Mouse (Mus musculus) liver, embryonic 13.5 days (tissue): ENCODE measurements around the gene Pde4dip. TPM values are rescaled to one million over a fixed set of nuclear protein-coding genes. Genes with fewer than 3 reads are reported as not detected.

Experiments
- ATAC-seq: fragments of 200-750 bp; cut with Nextera tagmentation; 2 replicates; pipeline ENCODE4 v1.8.0; 2017; ENCODE audit warnings: low read depth, mild to moderate bottlenecking, moderate number of reproducible peaks, moderate library complexity
- DNase-seq: peaks from one replicate; pipeline ENCODE4 v3.0.0; 2022
- H3K27ac ChIP-seq: fragments of 300-500 bp; sonication (generic); 2 replicates; pipeline ENCODE4 v1.5.1; 2015; ENCODE audit warnings: moderate library complexity, mild to moderate bottlenecking, inconsistent platforms
- H3K27me3 ChIP-seq: fragments of 300-500 bp; sonication (generic); 2 replicates; pipeline ENCODE4 v1.6.1; 2015; ENCODE audit warnings: mild to moderate bottlenecking, inconsistent platforms
- H3K36me3 ChIP-seq: fragments of 300-500 bp; sonication (generic); 2 replicates; pipeline ENCODE4 v1.6.1; 2015; ENCODE audit warnings: mild to moderate bottlenecking, inconsistent platforms
- H3K4me1 ChIP-seq: fragments of 300-500 bp; sonication (generic); replicated peaks from 2 replicates; pipeline ENCODE4 v1.6.1; 2015; ENCODE audit warnings: inconsistent platforms
- H3K4me2 ChIP-seq: fragments of 300-500 bp; sonication (generic); 2 replicates; pipeline ENCODE4 v1.6.1; 2015; ENCODE audit warnings: inconsistent platforms, mild to moderate bottlenecking, moderate library complexity
- H3K4me3 ChIP-seq: fragments of 300-500 bp; sonication (generic); replicated peaks from 2 replicates; pipeline ENCODE4 v1.5.1; 2015; ENCODE audit warnings: mild to moderate bottlenecking, inconsistent platforms
- H3K9ac ChIP-seq: fragments of 300-500 bp; sonication (generic); 2 replicates; pipeline ENCODE4 v1.6.1; 2015; ENCODE audit warnings: mild to moderate bottlenecking, inconsistent platforms
- H3K9me3 ChIP-seq: fragments of 300-500 bp; sonication (generic); replicated peaks from 2 replicates; pipeline ENCODE4 v1.6.1; 2016; ENCODE audit warnings: inconsistent platforms
- WGBS: fragments of 180-500 bp; shearing (Covaris S2); methylation state at CpG from one replicate; pipeline ENCODE4 v1.1.7; 2015; ENCODE audit not compliant: insufficient replicate concordance; 5-methylcytosine and 5-hydroxymethylcytosine counted together
- polyA plus RNA-seq: library from polyadenylated mRNA; unstranded; fragments of >200 nt; fragmentation: Nextera tagmentation; extraction: Ambion mirVana; gene quantifications from 2 replicates; pipeline ENCODE4 v1.2.1, GENCODE M21; 2015

The Pde4dip gene
- polyA plus RNA-seq, 1 experiment from 2014 or later = 5.8 TPM

GRCm38 (mm10) chr3:97867221-97868023 is 21.1 kb downstream of the Pde4dip start:
- peak overlapping the region; percentile 66 for H3K4me2 ChIP-seq
- peaks cover 31% of the 10 kb centered on the region for H3K27me3 ChIP-seq
- no peaks in the 10 kb centered on the region for H3K36me3 ChIP-seq
- no peak overlapping the region for H3K27ac ChIP-seq
- H3K4me3 ChIP-seq = peak overlapping the region; percentile 59
- no peak for DNase-seq
- H3K9me3 ChIP-seq = no peaks in the 10 kb centered on the region
- WGBS = 5% methylated on average over 28 of the region's 28 CpGs
- peaks cover 7% of the 10 kb centered on the region; the same call in 1 of the 2 replicates for H3K4me1 ChIP-seq
- ATAC-seq = 0 out of 2 replicates have a peak, but pooled peaks have one; percentile 32
- H3K9ac ChIP-seq = peak overlapping the region; percentile 42

DNA sequence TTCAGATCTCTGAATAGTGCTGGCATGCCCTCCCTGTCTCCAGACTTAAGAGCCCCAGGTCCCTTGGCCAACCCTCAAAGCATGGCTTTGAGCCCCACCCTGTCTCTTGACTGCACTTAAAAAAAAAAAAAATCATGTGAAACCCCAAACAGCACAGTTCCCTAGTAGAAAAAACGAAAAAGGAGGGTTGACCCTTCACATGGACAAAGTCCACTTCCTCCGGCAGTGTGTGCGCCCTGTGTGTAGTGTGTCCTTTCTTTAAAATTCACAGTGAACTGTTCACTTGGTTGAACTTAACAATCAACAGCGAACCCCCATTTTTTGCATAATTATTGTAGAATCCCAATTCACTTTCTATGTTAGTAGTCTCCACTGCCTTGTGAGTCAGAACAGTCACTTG is 21.8 kb downstream of the Pde4dip start:
- H3K4me3 ChIP-seq = peak overlapping the region; percentile 59
- H3K27me3 ChIP-seq = peaks cover 31% of the 10 kb centered on the region
- DNase-seq = no peak
- WGBS = 57% methylated on average over 4 of the region's 4 CpGs
- H3K36me3 ChIP-seq = no peaks in the 10 kb centered on the region
- no peak overlapping the region for H3K27ac ChIP-seq
- H3K9me3 ChIP-seq = no peaks in the 10 kb centered on the region
- 0 out of 2 replicates have a peak overlapping the region, but pooled peaks have one; percentile 17 for H3K9ac ChIP-seq
- no peak for ATAC-seq
- H3K4me2 ChIP-seq = peak overlapping the region; percentile 66
- H3K4me1 ChIP-seq = peaks cover 7% of the 10 kb centered on the region; the same call in 1 of the 2 replicates

- 66% methylated on average over 7 of the region's 7 CpGs for WGBS
- ATAC-seq = no peak
- no peak for DNase-seq
- H3K27ac ChIP-seq = no peak overlapping the region
- no peaks in the 10 kb centered on the region for H3K36me3 ChIP-seq
- no peak overlapping the region for H3K4me2 ChIP-seq
- no peaks in the 10 kb centered on the region for H3K9me3 ChIP-seq
- H3K4me3 ChIP-seq = no peak overlapping the region
- H3K9ac ChIP-seq = no peak overlapping the region
- no peaks in the 10 kb centered on the region for H3K4me1 ChIP-seq
- 0 out of 2 replicates have a peak, but pooled peaks cover under 1% of the 10 kb centered on the region for H3K27me3 ChIP-seq
These were observed 27.6 kb downstream of the Pde4dip start for GRCm38 (mm10) chr3:97860820-97861451.

- 51% methylated on average over 1 of the region's 1 CpGs for WGBS
- Histone ChIP-seq H3K27me3 (no peaks in the 10 kb centered on the region), H3K4me2 (no peak overlapping the region), H3K4me1 (no peaks in the 10 kb centered on the region), H3K27ac (no peak overlapping the region), H3K9ac (no peak overlapping the region), H3K9me3 (no peaks in the 10 kb centered on the region), H3K36me3 (no peaks in the 10 kb centered on the region), H3K4me3 (no peak overlapping the region)
- no peak for DNase-seq
- ATAC-seq = no peak
These were observed 29.1 kb downstream of the Pde4dip start for GRCm38 (mm10) chr3:97859400-97859799.

DNA sequence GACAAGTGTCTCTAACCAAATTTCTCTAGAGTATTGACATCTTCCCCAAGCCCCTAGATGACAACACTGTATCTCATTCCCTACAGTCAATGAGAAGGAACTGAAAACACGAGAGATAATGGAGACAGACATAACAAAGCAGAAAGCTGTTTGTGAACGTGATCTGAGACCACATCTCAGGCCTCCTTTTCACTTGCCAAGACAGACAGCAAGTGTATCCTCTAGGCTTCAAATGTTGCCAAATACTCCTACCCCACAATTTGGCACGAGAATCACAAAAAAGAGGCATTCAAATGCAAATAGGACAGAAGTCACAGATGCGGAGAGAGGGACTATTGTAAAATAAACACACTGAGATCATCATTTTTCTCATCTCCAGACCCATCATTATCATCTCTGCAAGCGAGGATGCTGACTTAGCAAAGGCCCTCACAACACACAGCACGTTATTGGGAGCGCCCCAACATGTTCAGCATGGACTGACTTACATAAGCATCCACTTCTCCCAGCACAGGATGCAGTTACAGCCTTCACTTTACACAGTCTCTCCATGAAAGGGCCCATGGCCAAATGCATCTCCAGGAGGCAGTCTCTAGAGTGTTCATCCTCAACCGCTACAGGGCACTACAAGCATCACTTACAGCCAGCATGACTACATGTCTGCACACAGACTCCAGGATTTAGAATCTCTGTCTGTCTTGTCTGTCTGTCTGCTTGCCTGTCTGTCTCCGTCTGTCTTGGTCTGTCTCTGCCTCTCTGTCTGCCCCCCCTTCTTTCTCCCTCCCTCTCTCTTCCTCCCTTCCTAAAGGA is 33.7 kb downstream of the Pde4dip start:
- no peaks in the 10 kb centered on the region for H3K4me1 ChIP-seq
- 60% methylated on average over 9 of the region's 9 CpGs for WGBS
- H3K27me3 ChIP-seq = no peaks in the 10 kb centered on the region
- ATAC-seq (no peak), DNase-seq (no peak)
- no peak overlapping the region for H3K9ac ChIP-seq
- H3K36me3 ChIP-seq = no peaks in the 10 kb centered on the region
- H3K4me3 ChIP-seq = no peak overlapping the region
- H3K4me2 ChIP-seq = no peak overlapping the region
- no peaks in the 10 kb centered on the region for H3K9me3 ChIP-seq
- H3K27ac ChIP-seq = no peak overlapping the region

GRCm38 (mm10) chr3:97851803-97852202 is 36.7 kb downstream of the Pde4dip start:
- Histone ChIP-seq H3K9me3 (no peaks in the 10 kb centered on the region), H3K4me3 (no peak overlapping the region), H3K4me2 (no peak overlapping the region), H3K27me3 (no peaks in the 10 kb centered on the region), H3K27ac (no peak overlapping the region), H3K9ac (no peak overlapping the region), H3K4me1 (no peaks in the 10 kb centered on the region), H3K36me3 (no peaks in the 10 kb centered on the region)
- ATAC-seq (no peak), DNase-seq (no peak)
- 68% methylated on average over 2 of the region's 2 CpGs for WGBS

- no peak for ATAC-seq
- H3K4me1 ChIP-seq = no peaks in the 10 kb centered on the region
- no peak for DNase-seq
- H3K36me3 ChIP-seq = no peaks in the 10 kb centered on the region
- 66% methylated on average over 3 of the region's 3 CpGs for WGBS
- no peaks in the 10 kb centered on the region for H3K27me3 ChIP-seq
- H3K4me2 ChIP-seq = no peak overlapping the region
- no peak overlapping the region for H3K9ac ChIP-seq
- H3K27ac ChIP-seq = no peak overlapping the region
- no peaks in the 10 kb centered on the region for H3K9me3 ChIP-seq
- H3K4me3 ChIP-seq = no peak overlapping the region
These were observed 40.9 kb downstream of the Pde4dip start for GRCm38 (mm10) chr3:97847626-97848025.

DNA sequence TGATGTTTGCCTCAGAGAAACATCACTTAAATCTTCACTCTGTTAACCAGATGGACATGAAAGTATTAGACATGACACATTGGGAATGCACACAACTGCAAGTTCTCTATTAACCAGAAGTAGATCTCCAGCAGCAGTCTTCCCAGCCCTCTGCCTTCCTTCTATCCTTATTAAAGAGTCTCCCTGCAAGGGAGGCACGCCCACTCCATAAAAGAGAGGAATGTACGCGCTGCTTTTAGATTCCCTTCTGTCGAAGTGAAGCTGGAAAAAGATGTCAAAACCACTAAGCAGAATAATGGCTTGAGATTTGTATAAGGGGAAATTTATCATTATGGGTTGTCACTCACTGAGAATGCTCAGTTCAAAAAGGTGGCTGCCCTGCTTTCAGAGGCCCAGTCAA is 42.1 kb downstream of the Pde4dip start:
- Histone ChIP-seq H3K27me3 (no peaks in the 10 kb centered on the region), H3K4me2 (no peak overlapping the region), H3K9me3 (no peaks in the 10 kb centered on the region), H3K9ac (no peak overlapping the region), H3K4me1 (no peaks in the 10 kb centered on the region), H3K36me3 (no peaks in the 10 kb centered on the region), H3K4me3 (no peak overlapping the region), H3K27ac (no peak overlapping the region)
- DNase-seq (no peak), ATAC-seq (no peak)
- WGBS = 80% methylated on average over 4 of the region's 4 CpGs

DNA sequence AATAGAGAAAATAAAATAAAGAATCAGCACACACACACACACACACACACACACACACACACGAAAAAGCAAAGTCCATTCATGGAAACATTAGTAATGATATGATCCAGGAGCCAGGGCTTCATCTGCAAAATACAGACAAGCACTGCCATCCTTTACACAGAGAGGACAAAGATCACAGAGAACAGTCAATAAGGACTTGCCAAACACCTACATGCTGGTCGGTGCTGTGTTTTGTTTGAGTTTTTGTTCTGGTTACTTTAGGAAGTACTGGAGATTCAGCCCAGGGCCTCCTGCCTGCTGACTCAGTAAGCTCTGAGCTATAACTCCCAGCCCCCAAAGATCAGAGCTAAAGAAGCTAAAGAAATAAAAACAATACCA is 43.7 kb downstream of the Pde4dip start:
- WGBS = 44% methylated on average over 2 of the region's 2 CpGs
- Histone ChIP-seq H3K4me2 (no peak overlapping the region), H3K27ac (peak overlapping the region; percentile 59), H3K9me3 (no peaks in the 10 kb centered on the region), H3K9ac (no peak overlapping the region), H3K4me3 (no peak overlapping the region), H3K4me1 (no peaks in the 10 kb centered on the region), H3K36me3 (no peaks in the 10 kb centered on the region), H3K27me3 (no peaks in the 10 kb centered on the region)
- ATAC-seq = peak; percentile 71
- no peak for DNase-seq

GRCm38 (mm10) chr3:97844163-97844820 is 44.2 kb downstream of the Pde4dip start:
- Histone ChIP-seq H3K4me3 (no peak overlapping the region), H3K36me3 (no peaks in the 10 kb centered on the region), H3K9ac (no peak overlapping the region), H3K9me3 (no peaks in the 10 kb centered on the region), H3K27me3 (no peaks in the 10 kb centered on the region), H3K4me1 (no peaks in the 10 kb centered on the region), H3K27ac (peak overlapping the region; percentile 59), H3K4me2 (no peak overlapping the region)
- DNase-seq (no peak), ATAC-seq (peak; percentile 57)
- 69% methylated on average over 7 of the region's 7 CpGs for WGBS

GRCm38 (mm10) chr3:97842641-97843040 is 45.9 kb downstream of the Pde4dip start:
- no peaks in the 10 kb centered on the region for H3K4me1 ChIP-seq

More at GRCm38 (mm10) chr3:97842641-97843040, 45.9 kb downstream of the Pde4dip start:
- Histone ChIP-seq H3K4me2 (no peak overlapping the region), H3K27me3 (no peaks in the 10 kb centered on the region), H3K4me3 (no peak overlapping the region), H3K9ac (no peak overlapping the region), H3K9me3 (no peaks in the 10 kb centered on the region), H3K36me3 (no peaks in the 10 kb centered on the region), H3K27ac (no peak overlapping the region)
- DNase-seq = no peak
- WGBS = 35% methylated on average over 2 of the region's 2 CpGs
- ATAC-seq = no peak
